ENCODE assay signal across 27 mouse cellular contexts in genomic region chr19:23193076-23193475, GRCm38 (mm10). TPM values are rescaled to one million over a fixed set of nuclear protein-coding genes. Genes with fewer than 3 reads are reported as not detected.
DNase-seq lines count a peak whose midpoint lies in the region; ATAC-seq lines count a peak whose summit lies in the region.
"Had no signal": no experiment of that assay in that cellular context is flagged by ENCODE, and none has a peak within 500 bp of the region (broad histone marks: within the 10 kb centered on the region; RNA-seq: fewer than 3 reads in every experiment).

No protein-coding gene starts in this region.

- H3K9me3 ChIP-seq in megakaryocyte, embryonic 14.5 days = no peaks in the 10 kb centered on the region
- H3K9me3 ChIP-seq: embryonic facial prominence, embryonic 10.5 days; embryonic facial prominence, embryonic 12.5 days; forebrain, embryonic 13.5 days; forebrain, embryonic 15.5 days; G1E had no signal

- peaks cover 20% of the 10 kb centered on the region for H3K4me1 ChIP-seq in megakaryocyte, embryonic 14.5 days
- H3K4me1 ChIP-seq: embryonic facial prominence, embryonic 10.5 days; embryonic facial prominence, embryonic 12.5 days; forebrain, embryonic 13.5 days; forebrain, embryonic 15.5 days had no signal

- no peak for ATAC-seq in megakaryocyte, adult 5-6 weeks (ENCODE audit: poor library complexity, severe bottlenecking)
- ATAC-seq in hematopoietic stem cell, adult 5-6 weeks (replicated peaks in 1 of 2; ENCODE audit: insufficient read depth in 1 of 2, low FRiP score in 2 of 2, low TSS enrichment in 1 of 2, low read depth in 1 of 2, poor library complexity in 2 of 2, severe bottlenecking in 2 of 2) = peak; percentile 71 to 86
- ATAC-seq: activated CD4-positive, CD25-positive, alpha-beta regulatory T cell, adult 4 months; CD4-positive, CD25-positive, alpha-beta regulatory T cell, adult 4 months; forebrain, embryonic 13.5 days; forebrain, embryonic 15.5 days; forebrain, postnatal 0 days; Patski had no signal

- peak; percentile 10 for DNase-seq in c-Kit-positive CD71-negative TER-119-negative erythroid progenitor cells, embryonic 14.5 days (ENCODE audit: low read depth)
- DNase-seq in lung, postnatal 14 days = no peak
- DNase-seq in thymus, postnatal 10 days (ENCODE audit: low spot score in 2 of 2) = no peak
- DNase-seq in kidney, adult 9 months = no peak
- DNase-seq: adrenal gland, adult 8-10 months; adrenal gland, postnatal 14 days; adrenal gland, postnatal 36 days; B cell, adult 2 months; cerebellum, adult 11 months; cerebellum, adult 18-20 months; cerebellum, adult 8-10 months; cerebellum, adult 9-11 months; cerebellum, postnatal 14 days; cerebellum, postnatal 36 days; forebrain, postnatal 0 days had no signal

- H3K27me3 ChIP-seq in megakaryocyte, embryonic 14.5 days (replicated peaks) = no peaks in the 10 kb centered on the region
- H3K27me3 ChIP-seq: CH12.LX; embryonic facial prominence, embryonic 12.5 days; forebrain, embryonic 13.5 days; forebrain, embryonic 15.5 days; Patski had no signal

- peak overlapping the region; percentile 40 for H3K4me3 ChIP-seq in megakaryocyte, embryonic 14.5 days (replicated peaks)
- H3K4me3 ChIP-seq: embryonic facial prominence, embryonic 10.5 days; embryonic facial prominence, embryonic 12.5 days; forebrain, embryonic 13.5 days; forebrain, embryonic 15.5 days had no signal

- peaks cover 59% of the 10 kb centered on the region for H3K36me3 ChIP-seq in megakaryocyte, embryonic 14.5 days (replicated peaks; ENCODE audit: low read length)
- H3K36me3 ChIP-seq: embryonic facial prominence, embryonic 12.5 days had no signal

RNA-seq across cellular contexts. Expression of gene Klf9, which starts 52.0 kb away (rescaled TPM):
- 4.7 and 12.2 TPM in 2 replicates for polyA plus RNA-seq in megakaryocyte, embryonic 14.5 days (2012; ENCODE audit: insufficient read depth, low replicate concordance)
- 7.0 and 9.4 TPM in 2 replicates for total RNA-seq in megakaryocyte, adult 5-6 weeks (2015)
- 5.4 and 6.2 TPM in 2 replicates for total RNA-seq in megakaryocyte, adult 5-6 weeks (2017)
- 16.0 and 19.9 TPM in 2 replicates for total RNA-seq in hematopoietic stem cell, adult 5-6 weeks (2017)
- total RNA-seq: CH12.LX had no signal
